Mouse (Mus musculus) ES-Bruce4 (cell line): ENCODE data around the gene Prdm12. TPM values are rescaled to one million over a fixed set of nuclear protein-coding genes. Genes with fewer than 3 reads are reported as not detected.
A peak's percentile ranks its signal among the peaks of the same experiment; 100 is the strongest.
"Not testable (repeated sequence)": the region's sequence is repeated elsewhere in the genome, so short reads cannot be mapped to it uniquely, and the experiment has no call there.

Experiments used
- H3K27ac ChIP-seq: 2 replicates; pipeline ENCODE4 v1.5.1; 2012; ENCODE audit warnings: low read length, inconsistent platforms; ENCODE audit not compliant: insufficient read depth
- H3K27me3 ChIP-seq: 2 replicates; pipeline ENCODE4 v1.6.1; 2012; ENCODE audit warnings: mild to moderate bottlenecking, low read length, inconsistent platforms; ENCODE audit not compliant: control insufficient read depth, poor library complexity, insufficient read depth, severe bottlenecking
- H3K36me3 ChIP-seq: 2 replicates; pipeline ENCODE4 v1.6.1; 2012; ENCODE audit warnings: inconsistent platforms, mild to moderate bottlenecking, low read length, moderate library complexity; ENCODE audit not compliant: control insufficient read depth, poor library complexity, insufficient read depth, severe bottlenecking
- H3K4me1 ChIP-seq: one replicate; pipeline ENCODE4 v1.8.1; 2011; ENCODE audit warnings: low read length; ENCODE audit not compliant: control insufficient read depth, insufficient read depth
- H3K4me3 ChIP-seq: 2 replicates; pipeline ENCODE4 v1.5.1; 2011; ENCODE audit warnings: low read depth, mild to moderate bottlenecking, low read length
- H3K9ac ChIP-seq: 2 replicates; pipeline ENCODE4 v1.6.1; 2012; ENCODE audit warnings: low read depth, mild to moderate bottlenecking, inconsistent platforms; ENCODE audit not compliant: poor library complexity, severe bottlenecking
- H3K9me3 ChIP-seq: replicated peaks from 2 replicates; pipeline ENCODE4 v1.6.1; 2012; ENCODE audit warnings: mild to moderate bottlenecking, low read length, inconsistent platforms; ENCODE audit not compliant: control insufficient read depth, poor library complexity, insufficient read depth, severe bottlenecking
- CTCF ChIP-seq: IDR thresholded peaks from one replicate; pipeline ENCODE4 v1.8.1; 2011; ENCODE audit warnings: low read depth, low read length
- EP300 ChIP-seq: IDR thresholded peaks from 2 replicates; pipeline ENCODE4 v1.6.1; 2011; ENCODE audit warnings: low read depth, low read length; ENCODE audit not compliant: insufficient read depth
- POLR2A ChIP-seq: IDR thresholded peaks from one replicate; pipeline ENCODE4 v1.8.1; 2011; ENCODE audit warnings: low read length; ENCODE audit not compliant: insufficient read depth
- polyA plus RNA-seq: library from polyadenylated mRNA; stranded (reverse); fragments of >200 nt; gene quantifications from 2 replicates; pipeline ENCODE4 v1.2.4, GENCODE M21; 2011; ENCODE audit warnings: low read depth; ENCODE audit not compliant: missing spikeins, insufficient read depth, insufficient read length

Prdm12 gene
- polyA plus RNA-seq, 1 experiment: not detected

DNA sequence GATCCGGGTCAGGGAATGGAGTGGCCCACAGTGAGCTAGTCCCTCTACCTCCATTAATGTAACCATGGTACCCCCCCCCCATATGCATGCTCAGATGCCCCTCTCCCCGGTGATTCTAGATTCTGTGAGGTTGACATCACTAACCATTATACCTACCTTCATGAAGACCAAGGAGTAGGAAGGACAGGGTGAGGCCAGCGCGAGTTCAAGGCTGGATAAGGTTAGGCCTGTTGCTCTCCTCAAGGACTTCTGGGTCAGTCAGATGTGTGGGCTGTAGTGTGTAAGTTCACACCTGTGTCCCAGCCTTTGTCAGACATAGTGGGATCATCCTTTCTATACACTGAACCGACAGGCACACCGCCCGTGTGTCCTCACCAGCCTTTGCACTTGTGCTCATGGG is 16.5 kb downstream of the Prdm12 start:
- no peak for TF ChIP-seq CTCF
- TF ChIP-seq POLR2A: no peak
- TF ChIP-seq EP300: no peak
- no peaks in the 10 kb centered on the region for H3K36me3 ChIP-seq
- H3K9me3 ChIP-seq: no peaks in the 10 kb centered on the region
- no peak overlapping the region for H3K27ac ChIP-seq
- no peak overlapping the region for H3K9ac ChIP-seq
- no peak overlapping the region for H3K4me3 ChIP-seq
- H3K4me1 ChIP-seq: no peaks in the 10 kb centered on the region
- H3K27me3 ChIP-seq: peaks cover 14% of the 10 kb centered on the region

DNA sequence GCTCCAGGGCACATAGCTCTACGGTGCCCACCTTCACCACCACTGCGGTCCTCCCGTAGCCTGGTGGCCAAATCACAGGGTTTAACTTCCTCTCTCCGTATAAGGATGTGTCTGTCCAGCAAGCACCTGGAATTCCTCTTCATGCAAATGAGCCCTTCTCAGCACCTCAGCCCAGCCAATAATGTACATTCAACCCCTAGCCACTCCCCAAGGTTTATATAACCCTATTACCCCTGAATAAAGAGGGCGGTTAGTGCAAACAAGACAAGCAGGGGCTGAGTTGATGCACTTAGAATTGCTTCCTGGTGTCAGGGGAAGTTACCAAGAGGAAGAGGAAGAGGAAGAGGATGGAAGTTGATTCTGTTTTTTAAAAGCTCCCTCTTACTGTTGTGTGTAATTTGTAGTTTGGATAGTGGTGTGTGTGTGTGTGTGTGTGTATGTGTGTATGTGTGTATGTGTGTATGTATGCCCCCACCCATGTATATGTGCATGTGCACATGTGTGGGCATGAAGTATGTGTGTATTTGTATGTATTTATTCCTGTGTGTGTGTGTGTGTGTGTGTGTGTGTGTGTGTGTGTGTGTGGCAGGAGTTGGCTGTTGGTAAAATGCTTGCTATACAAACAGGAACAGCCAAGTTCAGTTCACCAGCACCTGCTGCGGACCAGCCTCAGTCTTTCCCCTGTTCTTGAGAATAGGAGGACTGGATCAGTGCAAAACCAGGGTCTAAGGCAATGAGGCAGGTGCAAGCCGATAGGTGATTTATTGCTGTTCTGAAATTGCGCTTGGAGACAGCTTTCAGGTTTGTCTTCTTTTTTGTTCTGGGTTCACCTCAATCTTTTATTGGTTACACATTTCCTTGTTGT is 23.3 kb downstream of the Prdm12 start:
- TF ChIP-seq POLR2A: no peak
- TF ChIP-seq CTCF: no peak
- TF ChIP-seq EP300: no peak
- H3K9me3 ChIP-seq: no peaks in the 10 kb centered on the region
- H3K27me3 ChIP-seq: peaks cover 2% of the 10 kb centered on the region; the same call in 1 of the 2 replicates
- H3K9ac ChIP-seq: no peak overlapping the region
- no peaks in the 10 kb centered on the region for H3K4me1 ChIP-seq
- no peak overlapping the region for H3K4me3 ChIP-seq
- H3K27ac ChIP-seq: no peak overlapping the region
- H3K36me3 ChIP-seq: no peaks in the 10 kb centered on the region

DNA sequence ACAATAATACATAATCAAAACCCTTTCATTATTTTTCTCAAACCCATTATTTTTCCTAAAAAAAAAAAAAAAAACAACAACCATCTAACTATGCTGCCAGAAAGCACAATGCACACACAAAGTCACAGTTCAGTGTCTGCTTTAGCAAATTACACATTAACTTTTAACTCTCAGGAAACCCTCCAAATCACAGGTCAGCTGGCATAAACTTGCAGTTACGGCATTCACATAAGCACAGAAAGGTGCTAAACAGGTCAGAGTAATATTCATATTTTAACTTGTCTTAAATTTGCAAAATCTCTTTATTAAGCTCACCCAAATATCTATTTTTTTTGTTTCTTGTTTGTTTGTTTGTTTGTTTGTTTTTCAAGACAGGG is 24.0 kb downstream of the Prdm12 start:
- no peak for TF ChIP-seq CTCF
- TF ChIP-seq POLR2A: no peak
- no peak for TF ChIP-seq EP300
- H3K27ac ChIP-seq: no peak overlapping the region
- H3K36me3 ChIP-seq: no peaks in the 10 kb centered on the region
- H3K9ac ChIP-seq: no peak overlapping the region
- H3K9me3 ChIP-seq: no peaks in the 10 kb centered on the region
- H3K4me1 ChIP-seq: no peaks in the 10 kb centered on the region
- H3K27me3 ChIP-seq: peaks cover 2% of the 10 kb centered on the region; the same call in 1 of the 2 replicates
- H3K4me3 ChIP-seq: no peak overlapping the region

DNA sequence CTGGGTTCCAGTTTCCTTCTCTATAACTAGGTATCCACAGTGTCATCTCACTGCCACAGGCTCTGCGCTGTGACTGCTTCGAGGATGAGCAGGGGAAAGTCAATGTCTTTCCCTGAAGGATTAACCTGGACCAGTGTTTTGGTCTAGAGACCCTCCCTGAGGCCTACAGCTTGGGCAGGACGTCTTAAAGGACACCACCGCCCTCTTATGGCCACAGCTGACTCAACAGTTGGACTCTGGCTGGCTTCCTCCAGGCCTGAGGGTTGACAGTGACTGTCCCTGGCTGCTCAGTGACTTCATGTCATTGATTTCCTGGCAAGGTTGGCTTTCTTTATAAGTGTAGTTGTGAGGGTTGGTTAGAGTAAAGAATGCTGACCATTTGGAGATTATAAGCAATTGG is 27.5 kb downstream of the Prdm12 start:
- Histone ChIP-seq H3K27me3 (no peaks in the 10 kb centered on the region), H3K4me3 (no peak overlapping the region), H3K9me3 (no peaks in the 10 kb centered on the region), H3K9ac (no peak overlapping the region), H3K36me3 (peaks cover under 1% of the 10 kb centered on the region), H3K27ac (no peak overlapping the region), H3K4me1 (no peaks in the 10 kb centered on the region)
- TF ChIP-seq POLR2A (no peak), CTCF (peak; percentile 93), EP300 (0 out of 2 replicates have a peak, but pooled peaks have one; percentile 17)

DNA sequence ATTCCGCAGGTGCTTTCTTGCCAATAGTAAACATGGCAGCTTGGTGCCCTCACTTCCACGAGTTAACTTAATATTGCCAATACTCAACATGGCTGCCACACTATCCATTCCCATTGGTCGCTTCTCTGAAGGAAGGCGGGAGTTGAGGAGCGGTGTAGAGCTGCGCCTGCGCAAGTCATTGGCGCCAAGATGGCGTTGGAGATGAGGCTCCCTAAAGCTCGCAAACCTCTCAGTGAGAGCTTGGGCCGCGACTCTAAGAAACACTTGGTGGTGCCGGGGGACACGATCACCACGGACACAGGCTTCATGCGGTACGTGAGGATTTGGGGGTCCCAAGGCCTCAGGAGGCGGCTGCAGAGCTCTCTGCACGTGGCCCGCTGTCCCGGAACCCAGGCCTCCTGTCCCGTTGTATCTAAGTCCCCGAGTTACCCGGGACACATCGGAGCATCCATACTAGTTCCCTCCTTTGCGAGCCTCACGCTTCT is 30.8 kb downstream of the Prdm12 start, which contains the start of gene Exosc2:
Gene Exosc2 (plus strand): TSS at position 165 of the 485 bp plus-strand sequence.
- no peaks in the 10 kb centered on the region for H3K27me3 ChIP-seq
- TF ChIP-seq POLR2A (peak; percentile 77), CTCF (no peak)
- peak within 1 kb of the TSS; percentile 91 for H3K4me3 ChIP-seq
- H3K36me3 ChIP-seq: peaks cover 30% of the 10 kb centered on the region
- H3K9me3 ChIP-seq: no peaks in the 10 kb centered on the region
- H3K27ac ChIP-seq: no peak within 1 kb of the TSS
- H3K9ac ChIP-seq: peak within 1 kb of the TSS; percentile 59
- H3K4me1 ChIP-seq: no peaks in the 10 kb centered on the region

DNA sequence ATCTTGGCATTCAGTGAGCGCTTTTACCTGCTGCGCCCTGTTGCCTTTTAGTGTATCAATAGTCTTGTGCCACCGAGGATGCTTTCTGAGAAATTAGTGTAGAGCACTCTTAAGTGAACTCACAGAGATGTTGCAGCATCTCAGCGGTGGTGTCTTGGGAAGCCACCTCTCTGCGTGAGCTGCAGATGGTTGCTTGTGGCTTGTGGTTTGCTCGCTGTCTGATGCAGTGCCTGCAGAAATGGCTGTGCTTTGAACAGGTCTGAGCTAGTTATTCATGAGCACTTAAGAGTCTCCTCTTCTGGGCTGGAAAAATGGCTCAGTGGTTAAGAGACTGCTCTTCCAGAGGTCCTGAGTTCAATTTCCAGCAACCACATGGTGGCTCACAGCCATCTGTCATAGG is 38.8 kb downstream of the Prdm12 start:
- Histone ChIP-seq H3K4me3 (no peak overlapping the region), H3K36me3 (peaks cover 69% of the 10 kb centered on the region), H3K27ac (no peak overlapping the region), H3K27me3 (no peaks in the 10 kb centered on the region), H3K9ac (no peak overlapping the region), H3K4me1 (no peaks in the 10 kb centered on the region), H3K9me3 (peaks cover 13% of the 10 kb centered on the region)
- TF ChIP-seq CTCF: no peak
- no peak for TF ChIP-seq POLR2A
- TF ChIP-seq EP300: no peak

DNA sequence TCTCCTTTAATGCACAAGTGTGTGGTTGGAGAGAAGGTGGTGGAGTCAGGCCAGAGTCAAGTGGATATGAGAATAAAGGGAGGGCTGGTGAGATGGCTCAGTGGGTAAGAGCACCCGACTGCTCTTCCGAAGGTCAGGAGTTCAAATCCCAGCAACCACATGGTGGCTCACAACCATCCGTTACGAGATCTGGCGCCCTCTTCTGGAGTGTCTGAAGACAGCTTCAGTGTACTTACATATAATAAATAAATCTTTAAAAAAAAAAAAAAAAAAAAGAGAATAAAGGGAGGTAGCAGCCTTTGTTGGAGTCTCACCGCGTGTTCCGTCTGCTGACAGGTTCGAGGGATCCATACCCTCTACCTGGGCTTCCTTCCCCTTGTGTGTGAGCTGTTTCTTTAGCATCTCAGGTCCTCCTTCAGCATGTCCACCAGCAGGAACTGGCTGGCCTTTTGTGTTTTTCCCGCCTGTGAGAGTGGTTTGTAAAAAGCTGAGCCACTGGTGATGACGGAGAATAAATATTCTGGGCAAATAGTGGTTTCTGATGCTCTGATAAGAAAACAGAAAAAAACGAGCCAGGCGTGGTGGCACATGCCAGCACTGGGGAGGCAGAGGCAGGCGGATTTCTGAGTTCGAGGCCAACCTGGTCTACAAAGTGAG is 41.3 kb downstream of the Prdm12 start:
- H3K4me1 ChIP-seq, H3K4me3 ChIP-seq, H3K27ac ChIP-seq, H3K27me3 ChIP-seq, H3K9ac ChIP-seq: not testable (repeated sequence)
- Histone ChIP-seq H3K9me3 (peaks cover 13% of the 10 kb centered on the region), H3K36me3 (peaks cover 44% of the 10 kb centered on the region)
